Mouse (Mus musculus) forebrain, embryonic 12.5 days (tissue): ENCODE measurements at regions not wholly inside any gene's neighbourhood (a gene's known extent, or its start where the extent isn't known, plus 50 kb on each side); places are given as distances from the start of the nearest gene placed in this dataset.

ENCODE experiments used
- ATAC-seq: fragments of 200-750 bp; cut with Nextera tagmentation; 2 replicates; pipeline ENCODE4 v1.8.0; 2017; ENCODE audit warnings: moderate TSS enrichment; ENCODE audit not compliant: low FRiP score
- H3K27ac ChIP-seq: fragments of 300-500 bp; sonication (generic); 2 replicates; pipeline ENCODE4 v1.5.1; 2016; ENCODE audit warnings: mild to moderate bottlenecking
- H3K27me3 ChIP-seq: fragments of 300-500 bp; sonication (generic); 2 replicates; pipeline ENCODE4 v1.6.1; 2016; ENCODE audit warnings: mild to moderate bottlenecking
- H3K36me3 ChIP-seq: fragments of 300-500 bp; sonication (generic); replicated peaks from 2 replicates; pipeline ENCODE4 v1.6.1; 2016; ENCODE audit warnings: mild to moderate bottlenecking
- H3K4me1 ChIP-seq: fragments of 300-500 bp; sonication (generic); 2 replicates; pipeline ENCODE4 v1.6.1; 2016
- H3K4me2 ChIP-seq: fragments of 300-500 bp; sonication (generic); 2 replicates; pipeline ENCODE4 v1.6.1; 2016; ENCODE audit warnings: mild to moderate bottlenecking, moderate library complexity
- H3K4me3 ChIP-seq: fragments of 300-500 bp; sonication (generic); replicated peaks from 2 replicates; pipeline ENCODE4 v1.5.1; 2016; ENCODE audit warnings: mild to moderate bottlenecking
- H3K9ac ChIP-seq: fragments of 300-500 bp; sonication (generic); 2 replicates; pipeline ENCODE4 v1.6.1; 2016; ENCODE audit warnings: mild to moderate bottlenecking
- H3K9me3 ChIP-seq: fragments of 300-500 bp; sonication (generic); 2 replicates; pipeline ENCODE4 v1.6.1; 2016
- WGBS: fragments of 180-500 bp; shearing (Covaris S2); methylation state at CpG from one replicate; pipeline ENCODE4 v1.1.7; 2016; 5-methylcytosine and 5-hydroxymethylcytosine counted together

DNA sequence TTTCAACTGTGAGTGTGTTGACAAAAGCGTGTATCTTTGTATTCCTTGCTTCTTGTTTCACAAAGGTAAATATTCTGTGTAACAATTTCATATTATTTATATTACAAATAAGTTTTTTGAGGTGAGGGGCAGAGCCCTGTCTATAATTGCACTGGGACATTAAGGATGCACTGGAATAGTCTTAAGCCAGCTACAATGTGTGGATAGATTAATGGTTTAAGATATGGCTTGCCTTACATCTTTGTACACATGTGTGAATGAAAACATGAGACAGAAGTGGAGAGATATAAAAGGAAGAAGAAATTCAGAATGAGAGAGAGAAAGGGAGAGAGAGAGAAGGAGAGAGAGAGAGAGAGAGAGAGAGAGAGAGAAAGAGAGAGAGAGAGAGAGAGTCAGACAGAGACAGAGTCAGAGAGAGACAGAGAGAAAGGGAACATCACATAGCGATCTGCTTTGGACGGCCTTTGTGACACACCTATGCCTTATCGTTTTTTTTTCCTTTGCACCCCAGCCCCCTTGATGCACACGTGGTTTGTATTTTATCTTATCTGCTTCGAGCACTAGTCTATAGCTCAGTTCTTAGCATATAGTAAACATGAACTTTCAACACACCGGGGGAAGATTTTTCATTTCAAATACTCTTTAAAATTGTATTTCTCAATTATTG is 136.3 kb downstream of the Bmp2 start:
- no peak for ATAC-seq
- Histone ChIP-seq H3K4me3 (no peak overlapping the region), H3K27ac (no peak overlapping the region), H3K36me3 (no peaks in the 10 kb centered on the region), H3K9ac (no peak overlapping the region), H3K9me3 (no peaks in the 10 kb centered on the region), H3K4me2 (no peak overlapping the region), H3K4me1 (no peaks in the 10 kb centered on the region), H3K27me3 (no peaks in the 10 kb centered on the region)
- 88% methylated on average over 7 of the region's 7 CpGs for WGBS

DNA sequence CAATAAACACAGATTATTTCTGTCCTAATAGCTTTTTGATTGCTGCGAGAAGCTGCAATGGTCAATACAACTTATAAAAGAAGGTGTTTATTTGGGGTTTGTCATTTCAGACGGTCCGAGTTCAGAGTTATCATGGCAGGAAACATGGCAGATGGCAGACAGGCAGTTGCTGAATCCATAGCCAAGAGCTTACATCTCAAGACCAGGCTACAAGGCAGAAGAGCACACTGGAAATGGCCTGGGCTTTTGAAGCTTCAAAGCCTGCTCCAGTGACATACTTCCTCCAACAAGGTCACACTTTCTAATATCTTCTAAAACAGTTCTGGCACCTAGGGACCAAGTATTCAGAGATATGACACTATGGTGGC is 136.8 kb downstream of the Bmp2 start:
- H3K4me2 ChIP-seq, result no peak overlapping the region
- no peaks in the 10 kb centered on the region for H3K9me3 ChIP-seq
- no peak overlapping the region for H3K27ac ChIP-seq
- no peaks in the 10 kb centered on the region for H3K36me3 ChIP-seq
- 91% methylated on average over 3 of the region's 3 CpGs for WGBS
- no peak overlapping the region for H3K4me3 ChIP-seq
- no peaks in the 10 kb centered on the region for H3K4me1 ChIP-seq
- no peaks in the 10 kb centered on the region for H3K27me3 ChIP-seq
- ATAC-seq, result no peak
- no peak overlapping the region for H3K9ac ChIP-seq

DNA sequence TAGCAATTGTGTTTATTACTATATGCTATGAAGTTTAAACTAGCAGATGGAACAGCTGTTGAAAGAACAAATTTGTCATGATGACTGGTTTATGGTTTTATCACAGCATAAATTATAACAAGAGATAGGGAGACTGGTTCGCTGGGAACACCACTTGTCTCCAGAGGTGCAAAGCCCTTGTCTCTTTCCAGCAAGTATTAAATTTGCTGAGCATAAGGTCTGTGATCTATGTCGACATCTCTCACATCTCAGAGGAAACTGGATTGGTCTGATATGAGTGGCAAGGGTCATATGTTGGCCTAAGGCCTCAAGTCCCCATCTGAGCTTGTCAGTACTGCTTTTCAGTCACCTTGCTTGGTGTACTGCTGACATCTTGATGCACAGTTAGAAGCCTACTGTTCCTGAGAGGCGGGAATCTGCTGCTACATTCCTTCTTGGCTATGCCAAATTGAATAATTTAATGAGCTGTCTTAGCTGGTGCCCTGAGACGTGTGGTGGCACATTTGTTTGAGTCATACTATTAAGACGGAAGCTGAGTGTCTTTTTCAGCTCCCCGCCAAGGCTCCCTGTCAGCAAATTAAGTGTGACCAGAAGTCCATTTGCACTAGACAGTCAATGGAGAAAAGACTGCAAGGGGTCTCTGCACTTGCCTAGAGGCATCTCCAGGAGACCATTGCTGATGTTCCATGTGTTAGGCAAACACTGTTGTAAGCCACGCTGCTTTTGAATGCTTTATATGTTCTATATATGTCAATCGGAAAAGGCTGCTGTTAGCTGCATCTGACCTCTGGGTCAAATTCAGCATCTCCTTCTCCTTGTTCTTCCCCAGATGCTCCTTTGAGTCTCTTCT is 157.0 kb downstream of the Bmp2 start:
- Histone ChIP-seq H3K4me2 (no peak overlapping the region), H3K4me3 (no peak overlapping the region), H3K4me1 (no peaks in the 10 kb centered on the region), H3K27ac (no peak overlapping the region), H3K36me3 (no peaks in the 10 kb centered on the region), H3K9me3 (no peaks in the 10 kb centered on the region), H3K9ac (no peak overlapping the region), H3K27me3 (no peaks in the 10 kb centered on the region)
- ATAC-seq, result 0 out of 2 replicates have a peak, but pooled peaks have one; percentile 33
- WGBS, result 73% methylated on average over 8 of the region's 8 CpGs

DNA sequence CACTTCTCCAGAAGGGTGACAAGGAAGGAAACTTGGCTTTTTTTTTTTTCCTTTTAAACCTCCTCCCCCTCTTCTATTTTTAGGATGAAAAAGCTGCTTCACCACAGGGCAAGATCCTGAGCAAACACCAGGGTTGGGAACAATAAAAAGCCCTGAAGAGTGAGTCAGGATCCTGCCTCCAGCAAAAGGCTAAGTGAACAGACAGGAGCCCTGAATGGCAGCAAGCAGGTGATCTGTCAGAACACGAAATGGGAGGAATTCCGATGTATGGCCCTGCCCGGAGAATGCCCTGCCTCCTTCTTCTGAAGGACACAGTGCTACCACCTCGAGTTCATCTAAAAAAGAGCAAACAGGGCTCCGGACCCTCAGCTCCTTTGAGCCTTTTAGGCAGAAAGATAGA is 164.3 kb downstream of the Bmp2 start:
- Histone ChIP-seq H3K4me1 (no peaks in the 10 kb centered on the region), H3K9ac (no peak overlapping the region), H3K27ac (no peak overlapping the region), H3K9me3 (no peaks in the 10 kb centered on the region), H3K27me3 (no peaks in the 10 kb centered on the region), H3K36me3 (no peaks in the 10 kb centered on the region), H3K4me3 (no peak overlapping the region), H3K4me2 (no peak overlapping the region)
- no peak for ATAC-seq
- 65% methylated on average over 5 of the region's 5 CpGs for WGBS

DNA sequence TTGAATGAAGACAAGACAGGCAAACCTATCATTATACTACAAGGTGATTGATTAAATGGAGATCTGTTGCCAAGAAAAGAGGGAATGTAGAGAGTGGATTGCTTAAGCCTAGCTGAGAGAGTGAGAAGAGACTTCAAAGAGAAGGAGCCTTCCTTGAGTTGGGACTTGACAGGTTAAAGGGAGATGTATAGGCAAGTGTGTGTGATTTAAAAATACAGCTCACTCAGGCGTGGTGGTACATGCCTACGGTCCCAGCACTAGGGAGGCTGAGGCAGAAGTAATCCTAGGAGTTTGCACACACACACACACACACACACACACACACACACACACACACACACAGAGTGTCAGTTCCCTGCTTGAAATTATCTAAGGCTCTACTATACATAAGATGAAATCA is 165.1 kb downstream of the Bmp2 start:
- Histone ChIP-seq H3K9me3 (no peaks in the 10 kb centered on the region), H3K36me3 (no peaks in the 10 kb centered on the region), H3K27ac (no peak overlapping the region), H3K4me3 (no peak overlapping the region), H3K9ac (no peak overlapping the region), H3K4me1 (no peaks in the 10 kb centered on the region), H3K4me2 (no peak overlapping the region), H3K27me3 (no peaks in the 10 kb centered on the region)
- ATAC-seq, result no peak
- WGBS, result 83% methylated on average over 2 of the region's 2 CpGs

DNA sequence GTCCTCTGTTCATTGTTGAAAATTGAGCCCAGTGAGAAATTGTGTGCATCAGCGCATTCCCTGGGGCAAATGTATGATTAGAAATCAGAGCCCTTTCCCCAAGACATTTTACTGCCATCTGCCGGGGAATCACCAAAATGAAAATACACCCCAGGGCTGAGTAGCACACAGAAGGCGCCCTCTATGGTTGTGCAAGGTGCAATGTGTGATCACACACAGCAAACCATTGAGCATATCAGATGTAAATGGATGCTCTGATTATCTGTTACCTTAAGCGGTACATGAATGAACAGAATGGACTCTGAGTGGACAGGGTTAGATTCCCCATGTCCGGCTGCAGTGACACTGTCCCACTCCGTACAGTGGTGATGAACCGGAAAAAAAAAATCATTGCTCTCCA is 172.4 kb downstream of the Bmp2 start:
- H3K36me3 ChIP-seq, result no peaks in the 10 kb centered on the region
- peak; percentile 20; the same call in 1 of the 2 replicates for ATAC-seq
- no peak overlapping the region for H3K4me2 ChIP-seq
- H3K4me1 ChIP-seq, result no peaks in the 10 kb centered on the region; the same call in 1 of the 2 replicates
- WGBS, result 79% methylated on average over 7 of the region's 7 CpGs
- no peak overlapping the region for H3K4me3 ChIP-seq
- H3K9me3 ChIP-seq, result no peaks in the 10 kb centered on the region
- H3K27ac ChIP-seq, result no peak overlapping the region
- H3K9ac ChIP-seq, result no peak overlapping the region
- H3K27me3 ChIP-seq, result no peaks in the 10 kb centered on the region

DNA sequence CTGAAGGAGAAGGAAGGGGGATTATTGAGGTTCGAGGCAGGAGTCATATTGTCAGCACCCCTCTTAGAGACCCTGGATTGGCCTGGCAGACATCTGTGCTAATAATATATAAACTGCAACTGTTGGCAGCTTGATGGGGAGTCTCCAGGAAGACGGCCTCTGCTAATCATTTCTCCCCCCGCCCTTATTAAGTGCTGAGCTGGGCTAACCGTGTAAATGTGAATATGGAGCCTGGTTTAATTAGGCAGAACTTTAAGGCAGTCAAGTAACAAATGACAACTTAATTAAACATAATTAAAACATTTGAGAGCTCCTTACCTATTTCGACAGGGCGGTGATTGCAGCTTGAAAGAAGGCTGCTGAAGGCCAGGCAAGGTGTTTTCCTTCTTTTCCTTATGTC is 172.8 kb downstream of the Bmp2 start:
- H3K9me3 ChIP-seq, result no peaks in the 10 kb centered on the region
- no peak overlapping the region for H3K9ac ChIP-seq
- H3K27me3 ChIP-seq, result no peaks in the 10 kb centered on the region
- no peak overlapping the region for H3K4me3 ChIP-seq
- 36% methylated on average over 6 of the region's 6 CpGs for WGBS
- no peaks in the 10 kb centered on the region for H3K36me3 ChIP-seq
- no peaks in the 10 kb centered on the region; the same call in 1 of the 2 replicates for H3K4me1 ChIP-seq
- peak; percentile 64; the same call in 1 of the 2 replicates for ATAC-seq
- no peak overlapping the region for H3K4me2 ChIP-seq
- H3K27ac ChIP-seq, result no peak overlapping the region

DNA sequence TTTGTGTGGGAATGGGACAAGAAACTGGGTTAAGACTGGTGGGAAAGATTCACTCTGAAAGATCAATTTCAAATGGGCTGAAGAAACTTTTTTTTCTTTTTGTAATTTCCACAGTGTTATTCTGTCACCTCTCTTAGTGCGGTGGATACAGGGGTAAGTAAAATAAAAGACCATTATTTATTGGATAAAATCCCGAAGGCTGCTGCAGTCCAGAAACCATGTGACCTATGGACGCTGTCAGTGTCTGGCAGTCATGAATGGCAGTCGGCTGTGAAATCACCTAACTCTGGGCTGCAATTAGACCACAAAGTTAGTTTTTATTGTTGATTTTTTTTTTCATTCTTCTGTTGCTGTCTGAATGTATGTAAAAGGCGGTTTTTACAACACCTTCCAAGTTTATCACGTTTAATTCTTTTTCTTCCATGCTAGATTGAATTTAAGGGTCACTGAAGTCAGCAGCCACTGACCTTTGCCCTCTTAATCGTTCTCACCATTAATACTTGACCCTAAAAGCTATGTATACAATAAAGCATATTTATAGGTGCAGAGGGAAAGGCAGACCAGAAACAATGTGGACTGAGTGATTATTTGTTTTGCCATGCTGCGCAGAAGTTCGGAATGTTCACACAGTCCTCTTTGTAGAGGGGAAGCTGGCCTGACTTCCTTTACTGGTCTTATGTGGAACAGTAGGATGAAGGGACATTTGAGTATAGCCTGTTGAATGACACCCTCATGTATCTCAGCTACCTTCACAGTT is 182.7 kb downstream of the Bmp2 start:
- no peak for ATAC-seq
- Histone ChIP-seq H3K9ac (no peak overlapping the region), H3K4me1 (peaks cover 7% of the 10 kb centered on the region), H3K4me3 (no peak overlapping the region), H3K27ac (no peak overlapping the region), H3K36me3 (no peaks in the 10 kb centered on the region), H3K4me2 (no peak overlapping the region), H3K9me3 (no peaks in the 10 kb centered on the region), H3K27me3 (no peaks in the 10 kb centered on the region)
- 22% methylated on average over 9 of the region's 9 CpGs for WGBS

DNA sequence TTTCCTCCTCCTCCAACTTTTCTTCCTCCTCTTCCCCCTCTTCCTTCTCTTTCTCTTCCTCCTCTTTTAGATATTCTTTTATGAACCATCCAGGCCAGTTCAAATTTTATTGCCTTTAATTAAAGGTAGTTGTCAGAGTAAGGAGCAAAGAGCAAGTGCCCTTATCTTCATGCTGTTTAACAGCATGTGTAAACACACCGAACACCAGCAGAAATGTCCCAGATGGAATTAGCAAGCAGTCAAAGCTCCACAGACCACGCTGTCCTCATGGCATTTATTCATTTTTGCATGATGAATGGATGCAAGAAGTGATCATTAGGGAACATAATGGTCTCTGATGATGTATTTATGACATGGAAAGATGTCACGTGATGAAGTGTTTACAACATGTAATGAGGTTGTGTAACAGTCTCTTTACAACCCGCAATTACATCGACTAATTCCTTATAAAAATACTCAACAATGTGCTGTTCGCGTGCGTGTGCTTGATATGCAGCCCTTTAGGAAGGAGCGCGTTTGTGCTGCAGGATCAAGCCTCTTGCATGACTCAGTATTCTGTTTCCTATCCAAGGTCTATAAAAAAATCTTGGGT is 187.0 kb downstream of the Bmp2 start:
- no peak overlapping the region for H3K27ac ChIP-seq
- no peak overlapping the region for H3K4me2 ChIP-seq
- no peaks in the 10 kb centered on the region for H3K36me3 ChIP-seq
- 79% methylated on average over 10 of the region's 10 CpGs for WGBS
- no peaks in the 10 kb centered on the region for H3K27me3 ChIP-seq
- H3K4me1 ChIP-seq, result peaks cover 7% of the 10 kb centered on the region
- H3K9me3 ChIP-seq, result no peaks in the 10 kb centered on the region
- ATAC-seq, result no peak
- H3K9ac ChIP-seq, result no peak overlapping the region
- H3K4me3 ChIP-seq, result no peak overlapping the region

DNA sequence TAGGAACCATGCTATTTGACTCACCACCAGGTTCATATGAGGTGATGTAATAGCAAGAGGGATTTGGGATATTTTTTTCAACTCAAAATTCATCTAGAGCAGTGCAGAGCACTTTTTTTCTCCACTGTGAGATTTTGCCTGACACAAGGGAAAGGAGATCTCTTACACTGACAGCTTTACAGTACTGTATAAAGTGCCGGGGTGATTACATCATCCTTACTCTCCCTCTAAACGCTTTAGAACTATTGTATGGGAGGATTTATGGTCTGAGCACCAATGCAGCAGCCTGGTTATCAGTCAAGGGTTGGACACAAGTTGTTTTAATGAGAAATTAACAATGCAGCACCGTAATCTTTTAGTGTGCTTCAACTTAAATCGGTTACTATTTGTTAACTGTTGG is 196.5 kb downstream of the Bmp2 start:
- no peaks in the 10 kb centered on the region for H3K36me3 ChIP-seq
- ATAC-seq, result peak; percentile 33; the same call in 1 of the 2 replicates
- no peaks in the 10 kb centered on the region for H3K9me3 ChIP-seq
- WGBS, result 61% methylated on average over 4 of the region's 4 CpGs
- H3K4me1 ChIP-seq, result no peaks in the 10 kb centered on the region
- no peak overlapping the region for H3K4me2 ChIP-seq
- no peaks in the 10 kb centered on the region for H3K27me3 ChIP-seq
- H3K9ac ChIP-seq, result no peak overlapping the region
- H3K4me3 ChIP-seq, result no peak overlapping the region
- no peak overlapping the region for H3K27ac ChIP-seq

DNA sequence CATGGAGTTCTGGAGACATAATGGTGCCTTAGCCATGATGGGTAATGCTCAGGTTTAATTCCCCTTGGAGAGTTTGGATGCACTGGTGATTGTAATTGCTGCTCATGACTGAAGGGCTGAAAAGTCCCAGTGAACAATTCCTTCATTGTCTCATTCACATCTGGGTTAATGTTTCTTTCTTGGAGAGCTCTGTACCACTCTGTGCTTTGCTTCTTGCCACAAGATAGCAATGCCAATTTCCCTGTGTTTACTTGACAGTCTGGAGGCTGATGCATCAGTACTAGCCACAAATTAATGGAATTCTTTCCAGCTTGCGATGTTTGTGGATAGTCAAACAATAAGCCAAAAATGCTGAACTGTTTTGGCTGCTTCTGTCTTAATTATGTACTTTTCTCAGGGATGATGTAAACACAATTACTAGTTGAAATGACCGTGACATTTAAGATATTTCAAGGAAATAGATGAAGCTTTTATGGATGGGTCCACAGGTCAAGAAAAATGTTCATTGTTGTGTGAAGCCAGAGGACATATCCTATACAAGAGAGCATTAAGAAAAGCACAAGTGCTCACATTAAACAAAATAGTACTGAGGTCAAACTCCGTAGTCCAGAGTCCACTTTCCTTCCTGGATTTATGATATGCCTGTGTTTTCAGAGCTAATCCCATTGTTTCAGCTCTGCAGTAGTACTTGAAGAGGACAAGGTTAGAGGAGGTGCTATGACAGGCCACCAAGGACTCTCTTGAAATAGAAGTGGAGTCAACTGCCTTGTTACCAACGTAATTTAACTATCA is 198.1 kb downstream of the Bmp2 start:
- H3K27ac ChIP-seq, result no peak overlapping the region
- H3K9me3 ChIP-seq, result no peaks in the 10 kb centered on the region
- no peak overlapping the region for H3K4me2 ChIP-seq
- WGBS, result 75% methylated on average over 4 of the region's 4 CpGs
- no peak overlapping the region for H3K9ac ChIP-seq
- H3K27me3 ChIP-seq, result no peaks in the 10 kb centered on the region
- no peak overlapping the region for H3K4me3 ChIP-seq
- no peak for ATAC-seq
- H3K36me3 ChIP-seq, result no peaks in the 10 kb centered on the region
- no peaks in the 10 kb centered on the region for H3K4me1 ChIP-seq
